Mouse (Mus musculus) B cell, adult 67 days (primary cell): Measurements from ENCODE around the gene Tgfb1i1. TPM values are rescaled to one million over a fixed set of nuclear protein-coding genes. Genes with fewer than 3 reads are reported as not detected.

Experiments used
- total RNA-seq, 2 experiments: library from RNA; stranded (reverse); gene quantifications; 4 replicates each; pipeline ENCODE4 v1.2.4; 2023

Tgfb1i1 gene
- total RNA-seq = 1 to 10 TPM; 2.5 to 5.9 TPM

DNA sequence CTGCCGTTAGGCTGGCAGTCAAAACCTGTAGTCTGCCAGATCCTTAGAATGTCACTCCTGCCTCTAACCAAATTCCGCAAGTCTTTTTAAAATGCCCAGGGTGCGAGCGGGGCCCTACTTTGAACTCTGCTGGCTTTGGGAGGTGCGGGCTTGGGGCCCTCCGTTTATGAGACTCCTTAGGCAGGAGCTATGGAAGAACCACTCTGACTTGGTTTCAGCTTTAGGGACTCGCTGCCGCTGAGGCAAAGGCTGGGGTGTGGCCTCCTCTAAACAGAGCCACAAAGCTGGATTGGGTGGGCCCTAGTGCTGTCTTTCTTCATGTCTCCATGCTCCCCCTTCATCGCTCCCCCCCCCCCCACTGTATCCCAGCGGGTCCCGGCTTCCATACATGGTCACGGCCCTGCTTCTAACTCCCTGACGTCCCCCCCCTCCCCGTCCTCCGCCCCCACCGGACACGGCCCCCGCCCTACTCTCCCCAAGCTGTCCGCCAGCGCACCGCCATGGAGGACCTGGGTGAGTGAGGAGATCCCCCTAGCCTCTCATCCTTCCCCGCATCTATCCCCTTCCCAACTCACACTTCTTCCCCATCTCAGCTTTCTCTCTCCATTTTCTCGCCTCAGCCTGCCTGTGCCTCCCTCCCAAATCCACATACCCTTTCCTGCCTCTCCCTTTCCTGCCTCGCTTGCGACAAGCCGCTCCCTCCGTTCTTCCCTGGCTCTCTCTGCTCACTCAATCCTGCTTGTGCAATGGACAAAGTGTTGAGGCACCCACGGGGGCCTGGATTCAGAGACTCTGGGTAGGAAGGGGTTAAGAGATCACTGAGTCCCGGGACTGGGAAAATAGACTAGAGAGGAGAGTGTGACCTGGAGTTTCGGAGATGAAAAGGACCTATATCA is at the start of gene Tgfb1i1:
TSS of gene Tgfb1i1 (plus strand) at position 317 of the 896 bp plus-strand sequence.

DNA sequence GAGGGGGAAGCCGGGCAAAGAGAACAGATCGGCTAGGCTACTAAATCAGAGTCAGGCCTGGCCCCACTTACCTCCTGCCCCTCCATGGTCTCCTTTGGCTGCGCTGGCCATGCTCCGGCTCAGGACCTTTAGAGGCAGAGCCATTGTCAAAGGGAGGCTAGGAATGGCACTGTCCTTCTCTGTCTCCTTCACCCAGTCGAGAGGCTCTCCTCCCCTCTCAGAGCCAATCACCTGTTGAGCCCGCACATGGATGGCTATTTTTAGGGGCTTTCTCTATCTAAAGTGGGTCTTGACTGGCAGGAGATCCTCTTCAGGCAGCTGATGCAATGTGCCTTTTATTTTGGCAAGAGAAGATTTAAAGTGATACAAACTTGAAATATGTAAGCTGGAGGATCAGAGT is 40.5 kb upstream of the Tgfb1i1 start, which contains the start of gene Cox6a2:
TSS of gene Cox6a2 (minus strand) at position 236 of the 400 bp plus-strand sequence.

DNA sequence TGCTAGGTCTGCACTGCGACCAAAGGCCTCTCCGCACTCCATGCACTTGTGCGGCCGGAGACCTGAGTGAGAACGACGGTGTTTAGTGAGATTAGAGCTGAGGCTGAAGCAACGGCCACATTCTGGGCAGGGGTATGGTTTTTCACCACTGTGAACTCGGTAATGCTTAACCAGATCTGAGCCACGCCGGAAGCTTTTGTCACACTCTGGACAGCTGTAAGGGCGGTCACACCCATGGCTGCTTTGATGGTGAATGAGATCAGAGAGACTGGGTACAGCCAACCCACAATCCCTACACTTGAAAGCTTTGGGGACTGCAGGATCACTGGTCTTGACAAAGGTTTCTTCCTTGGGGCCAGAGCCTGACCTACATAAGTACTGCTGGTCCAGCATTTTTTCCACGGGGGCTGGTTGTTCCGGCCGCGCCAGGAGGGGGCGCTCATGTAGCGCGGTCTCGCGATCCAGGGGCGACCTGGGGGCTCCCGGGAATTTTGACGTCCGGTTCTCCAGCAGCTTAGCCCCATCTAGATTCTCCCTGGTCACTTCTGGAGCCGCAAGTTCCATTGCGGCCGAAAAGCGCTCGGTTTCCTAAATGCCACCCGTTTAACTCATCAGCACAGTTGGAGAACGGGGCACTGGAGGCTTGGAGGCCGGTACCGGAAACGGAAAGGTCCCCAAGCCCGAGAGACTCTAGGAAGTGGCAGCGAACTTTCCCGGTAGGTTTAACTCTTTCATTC is 9.6 kb upstream of the Tgfb1i1 start, which contains the start of gene Armc5:
TSS of gene Armc5 (plus strand) at position 487 of the 737 bp plus-strand sequence.

DNA sequence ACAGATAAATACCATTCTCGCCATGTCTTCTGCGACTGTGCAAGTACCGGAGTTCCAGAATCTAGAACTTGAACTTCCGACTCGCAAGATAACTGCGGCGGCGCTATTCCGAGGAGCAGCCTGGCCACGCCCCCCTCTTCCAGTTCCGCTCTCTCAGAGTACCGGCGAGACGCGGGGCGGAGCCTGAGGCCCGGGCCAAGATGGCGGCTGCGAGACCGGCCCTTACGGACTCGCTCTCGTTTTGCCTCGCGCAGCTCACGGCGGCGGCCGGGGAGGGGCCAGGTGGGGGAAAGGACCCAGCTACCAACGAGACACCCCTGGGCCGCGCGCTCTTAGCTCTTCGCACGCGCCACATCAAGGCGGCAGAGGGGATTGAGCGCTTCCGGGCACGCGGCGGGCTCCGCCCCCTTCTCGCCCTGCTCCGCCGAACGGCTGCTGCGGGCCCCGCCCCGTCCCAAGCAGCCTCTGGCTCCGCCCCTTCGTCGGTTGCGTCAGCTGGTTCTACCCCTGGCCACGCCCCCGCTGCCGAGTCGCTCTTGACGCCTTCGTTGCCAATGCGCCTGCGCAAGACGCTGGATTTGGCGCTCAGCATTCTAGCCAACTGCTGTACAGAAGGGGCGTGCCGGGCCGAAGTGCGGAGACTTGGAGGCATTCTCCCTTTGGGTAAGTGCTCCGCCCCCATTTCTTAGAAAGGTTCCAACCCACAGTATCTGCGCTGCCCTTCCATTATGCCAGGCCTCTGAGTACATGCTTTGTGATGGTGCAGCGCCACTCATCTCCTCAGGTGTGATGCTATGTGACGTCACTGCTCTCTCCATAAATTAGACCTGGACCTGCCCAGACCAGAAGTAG is 8.5 kb upstream of the Tgfb1i1 start, which contains the start of gene 9130023H24Rik:
TSS of gene 9130023H24Rik (minus strand) at position 105 of the 852 bp plus-strand sequence.

DNA sequence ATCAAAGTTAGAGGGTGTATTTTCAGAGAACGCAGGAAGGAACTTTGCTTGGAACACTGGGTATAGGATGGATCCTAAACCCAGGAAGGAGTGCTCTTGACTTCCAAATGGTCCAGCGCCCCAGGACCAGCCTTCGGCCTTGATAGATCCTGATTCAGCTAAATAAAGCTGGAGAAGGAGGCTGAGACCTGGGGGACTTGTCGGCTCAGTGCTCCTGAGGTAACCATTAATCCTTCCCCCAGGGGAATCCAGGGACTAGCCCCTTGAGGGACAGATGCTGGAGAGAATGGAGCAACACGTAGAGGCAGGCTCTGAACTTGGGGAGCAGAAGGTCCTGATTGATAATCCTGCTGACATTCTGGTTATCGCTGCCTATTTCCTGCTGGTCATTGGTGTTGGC is 18.8 kb downstream of the Tgfb1i1 start, which contains the start of gene Slc5a2:
TSS of gene Slc5a2 (plus strand) at position 247 of the 400 bp plus-strand sequence.

DNA sequence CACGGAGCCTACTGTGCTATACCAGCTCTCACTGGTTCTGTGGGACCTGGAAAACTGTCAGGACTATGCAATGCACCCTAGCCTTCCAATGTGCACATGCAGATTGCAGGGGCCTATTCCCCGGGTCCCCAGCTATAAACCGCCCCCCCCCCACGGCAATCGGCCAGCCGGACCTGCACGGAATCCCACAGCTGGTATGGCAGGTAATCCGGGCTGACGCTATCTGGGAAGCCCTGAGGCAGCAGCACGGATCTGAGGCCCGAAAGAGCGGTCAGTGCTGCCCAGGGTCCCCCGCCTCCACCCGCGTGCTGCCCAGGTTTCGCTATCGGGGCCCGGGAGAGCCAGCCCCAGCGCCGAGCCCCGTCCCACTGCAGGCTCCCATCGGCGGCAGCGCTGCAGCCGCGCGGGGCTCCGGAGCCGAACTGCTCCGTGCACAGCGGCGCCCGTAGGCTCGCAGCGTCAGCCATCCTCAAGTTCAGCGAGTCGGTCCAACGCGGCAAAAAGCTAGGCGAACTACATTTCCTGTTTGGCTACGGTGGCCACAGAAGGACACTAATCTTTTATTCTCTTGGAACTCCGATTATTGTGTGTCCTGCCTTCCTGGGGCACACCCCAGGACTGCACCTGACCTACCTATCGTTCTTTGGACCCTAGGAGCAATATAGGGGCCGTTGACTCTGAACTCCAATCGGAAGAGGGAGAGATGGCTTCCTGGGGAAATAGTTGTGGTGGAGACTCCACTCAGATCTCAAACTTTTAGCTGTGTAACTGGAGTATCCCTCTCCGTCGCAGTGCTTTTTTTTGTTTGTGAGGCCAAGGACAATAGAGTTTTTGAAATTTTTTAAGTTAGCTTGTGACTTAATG is 51.2 kb downstream of the Tgfb1i1 start, which contains the start of gene BC017158:
TSS of gene BC017158 (minus strand) at position 554 of the 864 bp plus-strand sequence.

Other genes with a start within 250 kb of the Tgfb1i1 start
- 1 to 10 TPM; 1.0 to 1.3 TPM for gene Trim72, start 242.9 kb upstream of the Tgfb1i1 start, total RNA-seq
- gene Itgam, start 184.2 kb upstream of the Tgfb1i1 start, total RNA-seq = 1 to 10 TPM; 1.7 to 1.8 TPM
- not detected for gene Gm49368, start 184.1 kb upstream of the Tgfb1i1 start, total RNA-seq
- 1 to 10 TPM in 1 of 2 experiments, under 1 TPM in 1; 0.53 to 1.3 TPM for gene Itgax, start 117.3 kb upstream of the Tgfb1i1 start, total RNA-seq
- 1 to 10 TPM; 1.2 to 3.3 TPM for gene Itgad, start 92.4 kb upstream of the Tgfb1i1 start, total RNA-seq
- not detected for gene Cox6a2, start 40.4 kb upstream of the Tgfb1i1 start, total RNA-seq
- gene Armc5, start 9.5 kb upstream of the Tgfb1i1 start, total RNA-seq = 10 to 100 TPM; 26.4 to 27.3 TPM
- gene 9130023H24Rik, start 8.8 kb upstream of the Tgfb1i1 start, total RNA-seq = 1 to 10 TPM; 3.9 to 6.1 TPM
- not detected for gene Slc5a2, start 18.8 kb downstream of the Tgfb1i1 start, total RNA-seq
- 10 to 100 TPM; 27.8 to 28.5 TPM for gene BC017158, start 51.4 kb downstream of the Tgfb1i1 start, total RNA-seq
- 10 to 100 TPM; 25.7 to 32.9 TPM for gene Rgs10, start 171.9 kb downstream of the Tgfb1i1 start, total RNA-seq
- gene Tial1, start 214.9 kb downstream of the Tgfb1i1 start, total RNA-seq = 100 to 1,000 TPM; 165 to 194 TPM